Mouse (Mus musculus) right cerebral cortex, adult 2 months (tissue): Measurements from ENCODE around the gene Emc6.

Source experiments
- DNase-seq, 2 experiments: peaks; one replicate each; pipeline ENCODE4 v3.0.0; 2021 to 2022; ENCODE audit warnings: low spot score in 2 of 2

The Emc6 gene

GRCm38 (mm10) chr11:73176608-73177508, at the start of gene Emc6, which contains the start of gene Tax1bp3:
TSS of gene Emc6 (minus strand) at chr11:73177037.
TSS of gene Tax1bp3 (plus strand) at chr11:73177083.
- DNase-seq = peak; percentile 92

GRCm38 (mm10) chr11:73225856-73226255, 49.0 kb upstream of the Emc6 start:
- no peak for DNase-seq

GRCm38 (mm10) chr11:73223966-73224365, 47.1 kb upstream of the Emc6 start:
- DNase-seq = no peak

GRCm38 (mm10) chr11:73222846-73223245, 46.0 kb upstream of the Emc6 start:
- DNase-seq = no peak

GRCm38 (mm10) chr11:73220651-73221050, 43.8 kb upstream of the Emc6 start:
- no peak for DNase-seq

- DNase-seq = no peak
Observed at GRCm38 (mm10) chr11:73219671-73220070, 42.8 kb upstream of the Emc6 start.

- DNase-seq = no peak
Observed at GRCm38 (mm10) chr11:73213956-73214355, 37.1 kb upstream of the Emc6 start.

- no peak for DNase-seq
Observed at GRCm38 (mm10) chr11:73207621-73208020, 30.8 kb upstream of the Emc6 start.

GRCm38 (mm10) chr11:73205194-73205593, 28.4 kb upstream of the Emc6 start:
- no peak for DNase-seq

GRCm38 (mm10) chr11:73203895-73204294, 27.1 kb upstream of the Emc6 start:
- DNase-seq = no peak

- DNase-seq = no peak
Observed at GRCm38 (mm10) chr11:73201597-73201996, 24.8 kb upstream of the Emc6 start.

- no peak for DNase-seq
Observed at GRCm38 (mm10) chr11:73201021-73201420, 24.2 kb upstream of the Emc6 start.

- DNase-seq = no peak
Observed at GRCm38 (mm10) chr11:73199879-73200278, 23.0 kb upstream of the Emc6 start.

GRCm38 (mm10) chr11:73199230-73199712, 22.4 kb upstream of the Emc6 start, which contains the start of gene Shpk:
TSS of gene Shpk (plus strand) at chr11:73199460.
- DNase-seq = peak; percentile 98 to 99

GRCm38 (mm10) chr11:73198603-73199229, 21.9 kb upstream of the Emc6 start, which contains the start of gene Ctns:
TSS of gene Ctns (minus strand) at chr11:73199042.
- DNase-seq = peak; percentile 85 to 92

- DNase-seq = no peak
Observed at GRCm38 (mm10) chr11:73198190-73198589, 21.4 kb upstream of the Emc6 start.

- no peak for DNase-seq
Observed at GRCm38 (mm10) chr11:73194444-73194843, 17.6 kb upstream of the Emc6 start.

- DNase-seq = no peak
Observed at GRCm38 (mm10) chr11:73193047-73193446, 16.2 kb upstream of the Emc6 start.

GRCm38 (mm10) chr11:73187231-73187630, 10.4 kb upstream of the Emc6 start:
- DNase-seq = no peak

- DNase-seq = no peak
Observed at GRCm38 (mm10) chr11:73185872-73186615, 9.2 kb upstream of the Emc6 start.

- DNase-seq = no peak
Observed at GRCm38 (mm10) chr11:73177895-73178294, 1.1 kb upstream of the Emc6 start.

- peak in 1 of 2 experiments; percentile 19 for DNase-seq
Observed at GRCm38 (mm10) chr11:73177509-73177875, 655 bp upstream of the Emc6 start.
